11 mouse cellular contexts compared by ENCODE assay signal in the genomic region with DNA sequence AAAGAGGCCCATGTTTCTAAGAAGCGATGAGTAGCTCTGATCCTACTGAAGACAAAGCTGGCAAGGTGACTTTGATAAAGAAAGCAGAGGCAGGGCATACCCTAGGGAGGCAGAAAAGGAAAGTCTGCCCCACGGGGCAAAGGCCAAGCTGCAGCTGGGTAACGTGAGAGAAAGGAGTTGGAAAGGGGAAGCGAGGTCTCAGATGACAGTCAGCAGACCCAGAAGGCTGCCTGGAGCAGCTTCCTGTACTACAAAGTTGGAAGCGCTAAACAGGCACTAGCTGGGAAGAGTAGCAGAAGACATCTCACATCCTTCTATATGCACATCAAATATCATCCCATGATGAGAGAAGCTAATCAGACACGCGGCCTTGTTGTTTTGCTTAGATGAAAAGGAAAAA. TPM values are rescaled to one million over a fixed set of nuclear protein-coding genes. Genes with fewer than 3 reads are reported as not detected.
A peak's percentile ranks its signal among the peaks of the same experiment; 100 is the strongest.
DNase-seq lines count a peak whose midpoint lies in the region; ATAC-seq and TF ChIP-seq lines count a peak whose summit lies in the region.
"Had no signal": no experiment of that assay in that cellular context is flagged by ENCODE, and none has a peak within 500 bp of the region (broad histone marks: within the 10 kb centered on the region; RNA-seq: fewer than 3 reads in every experiment).

No protein-coding gene starts in this region.

- DNase-seq in lung, embryonic 14.5 days = peak; percentile 43
- no peak for DNase-seq in lung, adult 18-20 months
- no peak for DNase-seq in urinary bladder, postnatal 14 days (ENCODE audit: low spot score)
- DNase-seq in forebrain, embryonic 14.5 days (ENCODE audit: low spot score) = no peak
- DNase-seq in MN1 (ENCODE audit: low spot score) = no peak
- DNase-seq: gastrocnemius, postnatal 36 days had no signal

- H3K9ac ChIP-seq in lung, embryonic 14.5 days = no peak overlapping the region
- H3K9ac ChIP-seq in kidney, embryonic 15.5 days = no peak overlapping the region
- H3K9ac ChIP-seq in forebrain, embryonic 14.5 days (ENCODE audit: low read length) = no peak overlapping the region
- H3K9ac ChIP-seq: hindbrain, embryonic 15.5 days had no signal

- H3K27me3 ChIP-seq in lung, embryonic 14.5 days (ENCODE audit: insufficient read depth, low read length) = no peaks in the 10 kb centered on the region
- no peaks in the 10 kb centered on the region for H3K27me3 ChIP-seq in kidney, embryonic 15.5 days
- no peaks in the 10 kb centered on the region for H3K27me3 ChIP-seq in myocyte (ENCODE audit: control insufficient read depth, insufficient read depth, insufficient read length)
- no peaks in the 10 kb centered on the region for H3K27me3 ChIP-seq in forebrain, embryonic 14.5 days (replicated peaks; ENCODE audit: control insufficient read depth, insufficient read depth, low read length)
- H3K27me3 ChIP-seq: hindbrain, embryonic 15.5 days; Patski had no signal

- ATAC-seq in lung, embryonic 14.5 days (ENCODE audit: insufficient read depth) = no peak
- ATAC-seq in common myeloid progenitor, adult 5-6 weeks (replicated peaks; ENCODE audit: low read depth, poor library complexity, severe bottlenecking) = peak; percentile 49
- no peak for ATAC-seq in kidney, embryonic 15.5 days (replicated peaks; ENCODE audit: low FRiP score)
- no peak for ATAC-seq in forebrain, embryonic 14.5 days
- ATAC-seq: Patski had no signal

- no peak overlapping the region for H3ac ChIP-seq in myocyte (ENCODE audit: control insufficient read depth, insufficient read length)

- no peak for TF ChIP-seq POLR2A in myocyte (IDR thresholded peaks at IDR 0.05; ENCODE audit: insufficient read length, low read depth)

- no peak overlapping the region for H3K4me3 ChIP-seq in lung, embryonic 14.5 days (ENCODE audit: low read depth, low read length)
- H3K4me3 ChIP-seq in kidney, embryonic 15.5 days (replicated peaks) = no peak overlapping the region
- H3K4me3 ChIP-seq in myocyte = no peak overlapping the region
- no peak overlapping the region for H3K4me3 ChIP-seq in forebrain, embryonic 14.5 days (ENCODE audit: low read depth, low read length)
- H3K4me3 ChIP-seq: hindbrain, embryonic 15.5 days had no signal

- H3K4me1 ChIP-seq in lung, embryonic 14.5 days (ENCODE audit: insufficient read depth) = no peaks in the 10 kb centered on the region
- peaks cover 28% of the 10 kb centered on the region for H3K4me1 ChIP-seq in kidney, embryonic 15.5 days
- 0 out of 2 replicates have a peak, but pooled peaks cover 2% of the 10 kb centered on the region for H3K4me1 ChIP-seq in forebrain, embryonic 14.5 days (ENCODE audit: control insufficient read depth, insufficient read depth, low read length)

- H3K36me3 ChIP-seq in lung, embryonic 14.5 days (ENCODE audit: insufficient read depth) = no peaks in the 10 kb centered on the region
- H3K36me3 ChIP-seq in kidney, embryonic 15.5 days = no peaks in the 10 kb centered on the region
- no peaks in the 10 kb centered on the region for H3K36me3 ChIP-seq in myocyte (ENCODE audit: control insufficient read depth, insufficient read depth)
- H3K36me3 ChIP-seq in forebrain, embryonic 14.5 days (ENCODE audit: control insufficient read depth, insufficient read depth, low read length) = no peaks in the 10 kb centered on the region
- H3K36me3 ChIP-seq: hindbrain, embryonic 15.5 days had no signal

- WGBS in lung, embryonic 14.5 days = 57% methylated on average over 7 of the region's 7 CpGs
- 39% methylated on average over 7 of the region's 7 CpGs for WGBS in kidney, embryonic 15.5 days
- 91% methylated on average over 7 of the region's 7 CpGs for WGBS in forebrain, embryonic 14.5 days

- peaks cover 6% of the 10 kb centered on the region for H3K79me2 ChIP-seq in myocyte (ENCODE audit: control insufficient read depth, insufficient read depth)

- H3K9me3 ChIP-seq in lung, embryonic 14.5 days (ENCODE audit: low read depth, low read length) = no peaks in the 10 kb centered on the region
- no peaks in the 10 kb centered on the region for H3K9me3 ChIP-seq in kidney, embryonic 15.5 days (replicated peaks)
- no peaks in the 10 kb centered on the region for H3K9me3 ChIP-seq in forebrain, embryonic 14.5 days (replicated peaks; ENCODE audit: control insufficient read depth, low read length)
- H3K9me3 ChIP-seq: hindbrain, embryonic 15.5 days had no signal

- no peak overlapping the region for H3K4me2 ChIP-seq in lung, embryonic 14.5 days
- no peak overlapping the region for H3K4me2 ChIP-seq in kidney, embryonic 15.5 days
- peak overlapping the region; percentile 46 for H3K4me2 ChIP-seq in myocyte (ENCODE audit: low read depth)
- no peak overlapping the region for H3K4me2 ChIP-seq in forebrain, embryonic 14.5 days (ENCODE audit: low read length)
- H3K4me2 ChIP-seq: hindbrain, embryonic 15.5 days had no signal

- H3K27ac ChIP-seq in lung, embryonic 14.5 days (ENCODE audit: low read depth) = no peak overlapping the region
- H3K27ac ChIP-seq in kidney, embryonic 15.5 days = 0 out of 2 replicates have a peak overlapping the region, but pooled peaks have one; percentile 4
- H3K27ac ChIP-seq in forebrain, embryonic 14.5 days (ENCODE audit: low read depth, low read length) = no peak overlapping the region
- H3K27ac ChIP-seq: hindbrain, embryonic 15.5 days had no signal

- TF ChIP-seq CTCF in lung, embryonic 14.5 days (IDR thresholded peaks at IDR 0.05; ENCODE audit: low read depth) = no peak

TF ChIP-seq in myocyte, 11 proteins besides CTCF, POLR2A, EP300 and RAD21:
- no peak for TF ChIP-seq SRF (IDR thresholded peaks at IDR 0.05; ENCODE audit: control insufficient read depth, insufficient read length, low read depth)
- TF ChIP-seq E2F4 (IDR thresholded peaks at IDR 0.05; ENCODE audit: insufficient read depth) = no peak
- TF ChIP-seq MAX (IDR thresholded peaks at IDR 0.05; ENCODE audit: low read depth) = no peak
- no peak for TF ChIP-seq MYOG (IDR thresholded peaks at IDR 0.05; ENCODE audit: control insufficient read depth in 1 of 3, insufficient read depth in 1 of 3, insufficient read length in 2 of 3, low read depth in 2 of 3)
- TF ChIP-seq CEBPB (IDR thresholded peaks at IDR 0.05; ENCODE audit: insufficient read depth, poor library complexity, severe bottlenecking) = no peak
- TF ChIP-seq POLR2AphosphoS2 (IDR thresholded peaks at IDR 0.05; ENCODE audit: insufficient read length, low read depth) = no peak
- TF ChIP-seq TCF12 (IDR thresholded peaks at IDR 0.05; ENCODE audit: insufficient read depth, poor library complexity, severe bottlenecking) = no peak
- TF ChIP-seq TCF3 (IDR thresholded peaks at IDR 0.05; ENCODE audit: insufficient read length, low read depth) = no peak
- no peak for TF ChIP-seq REST (IDR thresholded peaks at IDR 0.05; ENCODE audit: insufficient read depth, insufficient read length)
- no peak for TF ChIP-seq MYOD1 (IDR thresholded peaks at IDR 0.05; ENCODE audit: control insufficient read depth in 1 of 3, insufficient read length in 2 of 3, low read depth in 2 of 3)

RNA-seq across cellular contexts. Expression of gene Dtnbp1, which starts 3.9 kb away (rescaled TPM):
- polyA plus RNA-seq in lung, embryonic 14.5 days (2014; fragmentation: Nextera tagmentation; extraction: Ambion mirVana) = 73.3 and 75.8 TPM in 2 replicates
- total RNA-seq in common myeloid progenitor, adult 5-6 weeks (2017) = 91.8 and 109 TPM in 2 replicates
- polyA plus RNA-seq in kidney, embryonic 15.5 days (2015; fragmentation: Nextera tagmentation; extraction: Ambion mirVana) = 75.1 and 84.1 TPM in 2 replicates
- polyA plus RNA-seq in myocyte (2012; fragmentation: generic; extraction: Trizol) = 99.1 TPM
- polyA plus RNA-seq in forebrain, embryonic 14.5 days (2014; fragmentation: Nextera tagmentation; extraction: Ambion mirVana) = 114 and 122 TPM in 2 replicates
